Mouse (Mus musculus) urinary bladder, adult 18-20 months (tissue): ENCODE results near the gene Glcci1.

ENCODE experiments used
- DNase-seq, 2 experiments: peaks; one replicate each; pipeline ENCODE4 v3.0.0; 2022; ENCODE audit warnings: low spot score in 2 of 2, mixed read lengths in 2 of 2

The Glcci1 gene

DNA sequence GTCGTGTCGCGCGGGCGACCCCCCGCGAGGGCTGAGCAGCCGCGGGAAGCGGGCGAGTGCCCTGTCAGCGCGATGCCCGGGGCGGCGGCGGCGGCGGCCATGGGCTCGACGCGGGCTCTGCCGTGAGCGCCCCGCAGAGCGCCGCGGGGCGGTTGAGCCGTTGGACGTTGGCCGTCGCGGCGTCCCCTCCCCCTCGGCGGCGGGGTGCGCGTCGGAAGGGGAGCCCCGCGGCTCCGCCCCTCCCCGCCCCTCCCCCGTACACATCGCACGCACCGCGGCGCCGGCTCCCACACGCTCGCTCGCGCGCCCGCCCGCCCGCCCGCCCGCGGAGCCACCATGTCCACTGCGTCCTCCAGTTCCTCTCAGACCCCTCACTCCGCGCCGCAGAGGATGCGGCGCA, at the start of gene Glcci1:
Gene Glcci1 (plus strand): TSS at position 50 of the 400 bp plus-strand sequence.
- DNase-seq = peak in 1 of 2 experiments; percentile 29

DNA sequence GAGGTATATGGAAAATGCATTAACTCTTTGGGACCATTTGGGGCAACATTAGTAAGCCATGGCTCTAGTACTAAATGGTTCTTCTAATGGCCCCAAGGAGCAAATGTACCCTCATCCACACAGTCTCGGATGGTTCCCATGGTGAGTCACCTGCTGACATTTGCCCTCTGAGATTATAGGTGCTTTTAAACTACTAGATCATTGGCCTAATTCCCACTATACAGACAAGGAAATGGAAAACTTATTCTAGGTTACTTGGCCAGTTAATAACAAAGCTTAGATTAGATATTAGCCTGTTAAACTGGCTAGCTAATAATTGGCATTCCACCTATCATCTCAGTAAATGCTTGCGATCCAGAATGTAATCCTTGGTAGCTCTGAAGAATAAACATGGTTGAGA, 47.0 kb upstream of the Glcci1 start:
- DNase-seq = no peak

DNA sequence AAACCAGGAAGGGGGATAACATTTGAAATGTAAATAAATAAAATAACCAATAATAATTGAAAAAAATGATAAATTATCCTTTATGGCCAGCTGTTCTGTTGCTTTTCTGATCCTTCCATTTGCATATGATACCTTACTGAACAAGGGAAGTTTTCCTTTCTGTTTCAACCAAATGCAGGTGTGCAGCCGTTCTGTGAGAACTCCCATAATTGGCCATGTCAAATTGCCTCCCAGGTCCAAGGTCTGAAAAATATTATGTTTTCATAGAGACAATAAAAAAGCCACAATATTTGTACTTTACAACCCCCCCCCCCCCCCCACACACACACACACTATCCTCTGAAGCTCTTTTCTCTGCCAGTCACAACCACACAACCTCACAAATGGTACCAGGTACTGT, 44.0 kb upstream of the Glcci1 start:
- DNase-seq = no peak

- no peak for DNase-seq
Observed at GRCm38 (mm10) chr6:8465985-8466384, 43.4 kb upstream of the Glcci1 start.

GRCm38 (mm10) chr6:8467667-8468337, 41.6 kb upstream of the Glcci1 start:
- DNase-seq = no peak

DNA sequence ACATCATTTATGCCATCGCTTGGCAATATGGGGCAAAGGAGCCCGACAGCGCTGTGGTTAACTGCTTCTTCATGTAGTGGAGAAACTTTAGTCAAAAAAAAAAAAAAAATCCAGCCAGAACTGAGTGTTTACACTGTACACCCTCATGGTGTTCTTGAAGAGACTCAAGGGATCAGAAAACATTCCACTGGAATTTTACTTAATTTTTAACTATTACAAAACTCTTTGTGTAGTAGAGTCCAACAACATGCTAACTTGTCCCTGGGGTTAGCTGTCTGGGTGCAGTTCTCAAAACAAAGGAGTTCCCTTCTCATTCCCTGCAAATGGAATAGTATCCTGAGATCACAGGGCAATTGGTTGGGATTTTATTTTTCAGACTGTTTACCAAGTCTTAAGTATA, 39.5 kb upstream of the Glcci1 start:
- DNase-seq = no peak

GRCm38 (mm10) chr6:8472125-8472524, 37.3 kb upstream of the Glcci1 start:
- no peak for DNase-seq

DNA sequence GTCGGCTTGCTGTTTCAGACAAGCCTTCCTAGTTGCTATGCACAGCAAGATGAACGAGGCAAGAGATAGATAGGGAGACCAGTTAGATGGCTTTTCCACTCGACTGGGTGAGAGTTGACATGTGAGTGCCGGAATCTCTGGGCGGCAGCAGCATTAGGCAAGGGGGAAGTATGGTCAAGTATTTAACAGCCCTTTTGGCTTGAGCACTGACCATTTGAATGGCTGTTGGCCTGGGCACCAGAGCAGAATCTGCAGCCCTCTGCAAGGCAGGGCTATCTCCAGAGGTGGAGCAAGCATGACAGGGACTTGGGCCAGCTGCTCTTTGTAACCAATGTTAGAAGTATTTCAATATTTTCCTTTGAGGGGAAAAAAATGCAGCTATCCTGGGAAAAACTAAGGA, 36.5 kb upstream of the Glcci1 start:
- no peak for DNase-seq

GRCm38 (mm10) chr6:8473498-8473897, 35.9 kb upstream of the Glcci1 start:
- no peak for DNase-seq

DNA sequence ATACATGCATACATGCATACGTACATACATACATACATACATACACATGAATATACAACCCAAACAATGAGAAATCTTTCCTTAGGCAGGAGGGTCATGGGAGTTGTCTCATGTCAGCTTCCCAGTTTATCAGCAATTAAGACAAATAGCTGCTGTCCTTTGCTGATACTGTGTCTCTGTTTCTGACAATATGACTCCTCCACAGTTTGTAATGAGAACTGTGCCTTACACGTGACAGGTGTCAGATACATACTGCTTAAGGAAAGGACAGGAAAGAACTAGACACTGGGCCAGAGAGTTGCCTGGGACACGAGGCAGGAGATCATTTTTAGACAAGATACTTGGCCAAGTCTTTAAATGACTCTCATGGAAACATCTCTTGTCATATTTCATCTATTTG, 35.1 kb upstream of the Glcci1 start:
- DNase-seq = no peak

DNA sequence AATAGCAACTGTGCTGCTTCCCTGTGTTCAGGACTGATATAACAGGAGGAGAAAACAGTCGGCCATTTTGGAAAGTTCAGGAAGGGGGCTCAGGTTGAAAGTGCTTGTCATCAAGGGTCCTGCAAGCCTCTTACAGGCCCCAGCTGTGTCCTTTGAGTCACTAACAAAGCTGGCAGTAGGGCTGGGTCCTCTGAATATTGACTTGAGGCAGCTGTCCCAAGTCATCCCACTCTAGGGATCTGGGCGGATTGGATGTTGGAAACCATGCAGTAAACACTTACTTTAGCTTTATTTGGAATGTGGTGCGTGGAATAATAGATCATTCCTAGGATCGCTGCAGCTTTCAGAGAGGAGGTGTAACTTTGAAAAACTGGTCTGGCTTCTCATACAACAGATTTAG, 34.6 kb upstream of the Glcci1 start:
- DNase-seq = no peak

DNA sequence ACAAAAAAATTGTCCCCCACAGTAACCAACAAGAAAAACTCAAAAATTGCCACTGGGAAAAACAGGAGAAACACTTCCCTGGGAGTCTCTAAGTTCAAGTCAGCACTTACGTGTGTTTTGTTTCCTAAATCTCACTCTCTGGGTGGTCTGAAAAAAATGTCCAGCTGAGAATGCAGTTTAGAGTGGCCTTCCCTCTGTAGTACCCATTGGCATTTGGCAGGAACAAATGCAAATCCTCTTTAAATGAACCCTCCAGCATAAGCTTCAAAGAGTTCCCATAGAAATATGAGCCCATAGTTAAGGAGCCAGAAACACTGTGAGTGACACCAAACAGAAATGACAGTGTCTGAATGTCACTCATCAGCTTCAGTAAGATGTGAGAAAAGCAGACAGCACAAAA, 30.2 kb upstream of the Glcci1 start:
- DNase-seq = no peak

- DNase-seq = no peak
Observed at GRCm38 (mm10) chr6:8484437-8485275, 24.7 kb upstream of the Glcci1 start.

DNA sequence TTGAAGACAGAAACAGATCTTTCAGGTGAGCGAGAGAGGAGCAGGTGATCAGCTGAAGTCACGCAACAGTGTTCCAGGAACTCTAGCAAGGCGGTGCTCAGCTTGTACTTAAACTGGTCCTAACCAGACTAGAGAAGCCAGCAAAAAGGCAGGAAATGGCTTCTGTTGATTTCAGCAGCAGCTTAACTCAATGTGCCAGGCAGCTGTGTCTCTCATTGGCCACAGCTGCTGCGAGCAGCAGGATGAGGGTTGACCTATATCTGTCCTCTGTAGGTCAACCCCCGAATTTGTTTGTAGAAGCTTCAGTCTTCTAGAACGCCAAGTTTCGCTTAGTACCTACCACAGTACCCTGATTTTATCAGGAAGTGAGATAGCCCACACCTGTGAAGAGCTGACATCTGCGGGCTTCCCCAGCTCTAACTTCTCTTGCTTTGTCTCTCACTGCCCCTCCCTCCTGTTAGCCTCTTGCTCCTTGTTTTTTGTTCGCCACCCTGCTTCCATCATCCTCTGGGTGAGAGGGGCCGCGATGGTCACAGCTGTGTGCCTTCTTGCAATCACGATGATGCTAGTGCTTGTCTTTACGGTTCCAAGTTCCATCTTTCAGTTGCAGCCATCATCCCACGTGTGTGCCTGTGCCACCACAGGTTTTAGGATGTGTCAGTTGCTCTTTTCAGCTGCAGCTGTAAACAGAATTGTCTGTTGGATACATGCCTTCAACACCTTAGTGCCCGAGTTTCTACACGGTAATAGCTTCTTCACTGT, 23.8 kb upstream of the Glcci1 start:
- DNase-seq = no peak

DNA sequence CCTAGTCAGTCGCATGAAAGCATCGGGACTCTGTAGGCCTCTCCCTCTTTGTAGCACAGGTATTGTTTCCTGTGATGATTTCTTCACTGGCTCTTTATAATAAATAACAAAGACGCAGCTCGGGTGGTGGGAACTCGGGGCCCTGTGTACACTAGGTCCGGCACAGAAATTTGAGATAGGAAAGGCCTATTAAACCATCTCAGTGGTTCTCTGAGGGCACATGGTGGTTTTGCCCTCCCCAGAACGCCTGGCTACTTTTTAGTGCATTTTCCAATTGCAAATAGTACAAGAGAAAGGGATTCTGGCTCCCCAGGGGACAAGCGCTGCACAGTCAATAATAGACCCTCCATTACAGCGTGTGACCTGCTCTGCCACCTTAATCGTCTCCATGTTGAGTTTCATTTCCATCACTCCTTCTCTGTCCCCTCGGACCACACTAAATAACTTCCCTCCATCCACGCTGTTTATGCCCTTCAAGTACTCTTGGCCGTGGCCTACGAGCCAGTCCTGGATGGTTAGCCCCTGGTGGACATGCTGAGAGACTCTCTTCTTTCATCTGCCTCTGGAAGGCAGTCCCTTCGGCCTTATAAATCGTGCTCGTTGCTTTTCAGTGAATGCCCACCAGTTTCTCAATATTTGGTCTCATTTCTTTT, 22.9 kb upstream of the Glcci1 start:
- no peak for DNase-seq

DNA sequence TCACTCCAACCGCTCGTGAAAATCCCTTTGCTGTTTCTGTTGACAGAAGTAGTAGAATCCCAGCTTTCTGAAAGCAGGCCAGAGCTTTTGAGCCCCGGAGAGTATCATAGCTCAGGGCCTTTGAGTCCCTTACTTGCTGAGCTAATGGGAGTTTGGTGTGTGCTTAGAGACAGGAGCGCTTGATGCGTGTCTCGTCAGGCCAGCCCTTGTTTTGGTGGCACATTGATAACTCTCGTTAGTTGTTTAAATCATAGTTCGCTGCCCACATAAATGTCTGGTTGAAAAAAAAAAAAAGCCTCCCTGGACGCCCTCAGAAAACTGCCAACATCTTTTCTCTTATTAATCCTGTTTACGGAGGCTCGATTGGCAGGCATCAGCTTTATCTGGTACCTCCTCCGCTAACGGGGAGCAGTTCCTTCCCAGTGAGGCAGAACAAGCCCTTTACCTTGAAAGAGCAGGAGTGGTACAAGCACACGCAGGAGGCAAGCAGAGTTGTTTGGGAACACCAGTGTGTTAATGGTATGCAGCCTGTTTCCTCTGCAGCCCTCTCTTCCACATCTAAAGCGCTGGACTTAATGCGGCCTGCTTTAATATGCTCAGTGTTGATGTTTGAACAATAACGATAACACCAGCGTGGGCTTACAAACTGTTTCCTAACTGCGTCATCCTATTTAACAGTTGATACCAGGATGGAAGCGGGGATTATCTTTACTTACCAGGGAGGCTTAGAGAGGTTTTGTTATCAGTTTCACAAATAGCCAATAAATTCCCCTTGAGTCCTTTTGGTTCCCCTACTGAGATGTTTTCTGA, 22.2 kb upstream of the Glcci1 start:
- DNase-seq = no peak

DNA sequence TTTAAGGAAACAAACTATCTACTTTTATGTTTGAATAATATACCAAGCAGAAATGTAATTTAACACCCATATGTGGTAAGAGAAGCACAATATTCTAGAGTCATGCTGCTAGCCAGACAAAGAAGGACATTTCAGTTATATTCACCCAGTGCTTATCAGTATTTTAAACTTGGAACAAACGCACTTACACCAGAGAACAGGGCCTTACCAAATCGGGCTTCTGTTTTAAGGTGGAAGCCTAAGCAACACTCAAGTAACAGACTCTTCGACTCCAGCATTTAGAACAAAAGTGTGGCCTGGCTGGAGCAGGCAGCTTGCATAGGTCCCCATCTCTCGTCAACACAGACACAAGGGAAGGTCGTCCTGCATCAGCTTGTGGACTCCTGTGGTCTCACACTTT, 21.2 kb upstream of the Glcci1 start:
- DNase-seq = no peak

DNA sequence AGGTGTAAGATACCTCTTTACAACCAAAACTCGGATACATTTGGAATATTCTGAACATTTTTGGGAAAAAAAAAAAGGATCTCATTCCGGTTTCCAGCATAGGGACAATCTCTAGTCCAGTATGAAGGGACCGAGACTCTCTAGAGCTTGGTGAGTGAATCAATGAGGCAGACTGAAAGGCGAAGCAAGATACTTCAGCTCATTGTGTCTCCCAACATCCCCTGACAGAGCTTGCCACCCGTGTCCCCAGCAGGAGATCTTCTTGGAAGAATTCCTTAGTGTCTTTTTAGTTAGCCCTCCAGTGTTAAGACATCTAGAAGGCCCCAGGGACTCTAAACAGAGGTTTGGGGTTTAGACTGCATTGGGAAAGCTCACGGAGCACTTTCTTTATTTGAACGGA, 20.1 kb upstream of the Glcci1 start:
- no peak for DNase-seq

- DNase-seq = no peak
Observed at GRCm38 (mm10) chr6:8489938-8490585, 19.3 kb upstream of the Glcci1 start.

DNA sequence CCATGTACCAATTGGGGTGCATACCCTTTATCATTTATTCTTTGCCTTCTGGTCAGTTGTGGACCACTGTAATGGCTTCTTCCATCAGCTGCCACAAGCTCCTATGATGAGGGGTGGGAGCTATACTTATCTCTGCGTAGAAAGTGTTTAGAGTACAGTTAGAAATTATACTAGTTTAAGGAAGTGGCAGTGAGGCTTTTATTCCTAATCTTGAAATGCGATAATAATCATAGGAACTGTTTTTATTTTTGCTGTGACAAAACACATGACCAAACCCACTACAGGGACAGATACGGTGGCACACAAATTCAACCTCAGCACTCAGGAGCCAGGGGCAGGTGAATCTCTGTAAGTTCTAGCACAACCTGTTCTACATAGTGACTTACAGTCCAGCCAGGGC, 17.2 kb upstream of the Glcci1 start:
- no peak for DNase-seq
